Mouse (Mus musculus): ENCODE results near the gene Wwox.

DNA sequence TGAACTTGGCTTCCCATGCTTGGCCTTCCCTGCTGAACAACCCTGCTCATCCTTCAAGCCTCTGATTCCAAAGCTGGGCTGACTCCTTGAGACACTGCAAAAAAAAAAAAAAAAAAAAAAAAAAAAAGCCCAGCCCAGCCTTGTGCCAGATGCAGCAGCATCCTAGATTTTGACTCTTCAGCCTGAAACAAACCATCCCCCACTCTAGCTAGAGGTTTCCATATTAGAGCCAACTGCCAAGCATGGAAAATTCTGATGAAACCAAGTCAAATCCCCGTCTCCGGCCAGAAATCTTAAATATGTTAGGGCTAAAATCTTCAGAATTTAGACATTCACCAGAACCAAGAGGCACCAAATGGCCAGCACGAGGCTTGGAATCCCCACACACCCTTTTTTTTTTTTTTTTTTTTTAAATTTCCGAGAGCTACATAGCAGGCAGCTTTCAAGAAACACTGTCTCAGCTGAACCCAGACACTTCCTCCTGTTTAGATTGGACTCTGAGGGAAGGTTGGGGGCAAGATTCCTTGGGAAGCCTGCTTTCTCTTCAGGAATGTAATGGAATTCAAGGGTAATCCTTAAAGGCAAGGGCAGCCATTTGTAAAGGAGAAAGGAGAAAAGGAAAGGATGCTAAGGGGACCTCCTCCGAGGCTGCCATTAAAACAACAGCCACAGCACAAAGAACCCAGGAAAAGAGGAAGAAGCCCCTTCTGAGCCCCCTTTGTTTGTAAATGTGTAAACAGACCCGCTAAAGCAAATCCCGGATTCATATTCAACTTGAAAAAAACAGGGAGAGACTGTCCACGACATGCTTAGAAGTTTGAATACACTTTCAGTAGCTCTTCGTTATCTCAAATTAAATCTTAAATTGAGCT, 570.7 kb downstream of the Wwox start:
- TF ChIP-seq GATA1 (IDR thresholded peaks at IDR 0.05; ENCODE audit: borderline replicate concordance, low read length): no peak
- TF ChIP-seq FLI1 (IDR thresholded peaks at IDR 0.05; ENCODE audit: low read length): no peak

Data from megakaryocyte, embryonic 14.5 days (primary cell).